Mouse (Mus musculus) forebrain, embryonic 10.5 days (tissue): ENCODE data around the gene Tes3-ps. TPM values are rescaled to one million over a fixed set of nuclear protein-coding genes. Genes with fewer than 3 reads are reported as not detected.

Experiments used
- DNase-seq: peaks from one replicate; pipeline ENCODE4 v3.0.0-alpha.2; 2017; ENCODE audit warnings: low spot score; ENCODE audit errors: extremely low spot score
- H3K27ac ChIP-seq: fragments of 300-500 bp; sonication (generic); 2 replicates; pipeline ENCODE4 v1.5.1; 2016; ENCODE audit warnings: mild to moderate bottlenecking
- H3K27me3 ChIP-seq: fragments of 300-500 bp; sonication (generic); 2 replicates; pipeline ENCODE4 v1.6.1; 2016; ENCODE audit warnings: mild to moderate bottlenecking; ENCODE audit not compliant: poor library complexity, severe bottlenecking
- H3K36me3 ChIP-seq: fragments of 300-500 bp; sonication (generic); replicated peaks from 2 replicates; pipeline ENCODE4 v1.6.1; 2016; ENCODE audit warnings: mild to moderate bottlenecking, moderate library complexity
- H3K4me1 ChIP-seq: fragments of 300-500 bp; sonication (generic); 2 replicates; pipeline ENCODE4 v1.6.1; 2016
- H3K4me3 ChIP-seq: fragments of 300-500 bp; sonication (generic); 2 replicates; pipeline ENCODE4 v1.5.1; 2016; ENCODE audit warnings: mild to moderate bottlenecking, moderate library complexity
- H3K9me3 ChIP-seq: fragments of 300-500 bp; sonication (generic); 2 replicates; pipeline ENCODE4 v1.6.1; 2016; ENCODE audit warnings: mild to moderate bottlenecking, moderate library complexity
- WGBS: fragments of 180-500 bp; shearing (Covaris S2); methylation state at CpG from one replicate; pipeline ENCODE4 v1.1.7; 2016; 5-methylcytosine and 5-hydroxymethylcytosine counted together
- polyA plus RNA-seq: library from polyadenylated mRNA; unstranded; fragments of >200 nt; fragmentation: Nextera tagmentation; extraction: Ambion mirVana; gene quantifications from 2 replicates; pipeline ENCODE4 v1.2.1, GENCODE M21; 2016

Gene Tes3-ps
- polyA plus RNA-seq, 1 experiment from 2014 or later, result 1.5 TPM

GRCm38 (mm10) chr13:49470806-49471205, 22.3 kb upstream of the Tes3-ps start:
- H3K27ac ChIP-seq, result no peak overlapping the region
- no peaks in the 10 kb centered on the region for H3K27me3 ChIP-seq
- DNase-seq, result no peak
- H3K9me3 ChIP-seq, result no peaks in the 10 kb centered on the region
- peaks cover 4% of the 10 kb centered on the region for H3K36me3 ChIP-seq
- WGBS, result 81% methylated on average over 4 of the region's 4 CpGs
- H3K4me1 ChIP-seq, result no peaks in the 10 kb centered on the region
- H3K4me3 ChIP-seq, result no peak overlapping the region

GRCm38 (mm10) chr13:49471981-49472675, 21.0 kb upstream of the Tes3-ps start:
- no peak overlapping the region for H3K4me3 ChIP-seq
- WGBS, result 75% methylated on average over 4 of the region's 4 CpGs
- H3K4me1 ChIP-seq, result no peaks in the 10 kb centered on the region
- H3K27me3 ChIP-seq, result no peaks in the 10 kb centered on the region
- no peak overlapping the region for H3K27ac ChIP-seq
- DNase-seq, result no peak
- H3K9me3 ChIP-seq, result no peaks in the 10 kb centered on the region
- H3K36me3 ChIP-seq, result 0 out of 2 replicates have a peak, but pooled peaks cover 3% of the 10 kb centered on the region

GRCm38 (mm10) chr13:49472676-49473005, 20.5 kb upstream of the Tes3-ps start:
- WGBS, result 97% methylated on average over 6 of the region's 6 CpGs
- no peaks in the 10 kb centered on the region for H3K9me3 ChIP-seq
- no peaks in the 10 kb centered on the region for H3K4me1 ChIP-seq
- no peak for DNase-seq
- no peak overlapping the region for H3K27ac ChIP-seq
- H3K27me3 ChIP-seq, result no peaks in the 10 kb centered on the region
- H3K36me3 ChIP-seq, result 0 out of 2 replicates have a peak, but pooled peaks cover 3% of the 10 kb centered on the region
- H3K4me3 ChIP-seq, result no peak overlapping the region

- Histone ChIP-seq H3K27ac (no peak overlapping the region), H3K4me3 (no peak overlapping the region), H3K36me3 (no peaks in the 10 kb centered on the region), H3K4me1 (no peaks in the 10 kb centered on the region), H3K27me3 (no peaks in the 10 kb centered on the region), H3K9me3 (no peaks in the 10 kb centered on the region)
- DNase-seq, result no peak
- WGBS, result 92% methylated on average over 3 of the region's 3 CpGs
Observed at GRCm38 (mm10) chr13:49477887-49478286, 15.2 kb upstream of the Tes3-ps start.

GRCm38 (mm10) chr13:49478851-49479374, 14.2 kb upstream of the Tes3-ps start:
- Histone ChIP-seq H3K9me3 (no peaks in the 10 kb centered on the region), H3K4me3 (no peak overlapping the region), H3K27ac (no peak overlapping the region), H3K27me3 (no peaks in the 10 kb centered on the region), H3K4me1 (no peaks in the 10 kb centered on the region), H3K36me3 (no peaks in the 10 kb centered on the region)
- WGBS, result 89% methylated on average over 6 of the region's 6 CpGs
- DNase-seq, result no peak

GRCm38 (mm10) chr13:49479399-49479798, 13.7 kb upstream of the Tes3-ps start:
- H3K36me3 ChIP-seq, result no peaks in the 10 kb centered on the region
- H3K27me3 ChIP-seq, result no peaks in the 10 kb centered on the region
- no peaks in the 10 kb centered on the region for H3K4me1 ChIP-seq
- H3K4me3 ChIP-seq, result no peak overlapping the region
- no peak overlapping the region for H3K27ac ChIP-seq
- no peak for DNase-seq
- 90% methylated on average over 4 of the region's 4 CpGs for WGBS
- H3K9me3 ChIP-seq, result no peaks in the 10 kb centered on the region

- no peak for DNase-seq
- Histone ChIP-seq H3K4me1 (no peaks in the 10 kb centered on the region), H3K36me3 (no peaks in the 10 kb centered on the region), H3K4me3 (no peak overlapping the region), H3K9me3 (no peaks in the 10 kb centered on the region), H3K27ac (no peak overlapping the region), H3K27me3 (no peaks in the 10 kb centered on the region)
- WGBS, result 92% methylated on average over 2 of the region's 2 CpGs
Observed at GRCm38 (mm10) chr13:49480057-49480456, 13.1 kb upstream of the Tes3-ps start.

GRCm38 (mm10) chr13:49480551-49480950, 12.6 kb upstream of the Tes3-ps start:
- no peaks in the 10 kb centered on the region for H3K4me1 ChIP-seq

GRCm38 (mm10) chr13:49485388-49485787, 7.7 kb upstream of the Tes3-ps start:
- DNase-seq, result no peak
- H3K4me1 ChIP-seq, result no peaks in the 10 kb centered on the region
- H3K36me3 ChIP-seq, result no peaks in the 10 kb centered on the region
- no peak overlapping the region for H3K27ac ChIP-seq
- no peak overlapping the region for H3K4me3 ChIP-seq
- H3K27me3 ChIP-seq, result no peaks in the 10 kb centered on the region
- WGBS, result 94% methylated on average over 5 of the region's 5 CpGs
- H3K9me3 ChIP-seq, result no peaks in the 10 kb centered on the region

More at GRCm38 (mm10) chr13:49480551-49480950, 12.6 kb upstream of the Tes3-ps start:
- Histone ChIP-seq H3K27me3 (no peaks in the 10 kb centered on the region), H3K27ac (no peak overlapping the region), H3K4me3 (no peak overlapping the region), H3K36me3 (no peaks in the 10 kb centered on the region), H3K9me3 (no peaks in the 10 kb centered on the region)
- WGBS, result 74% methylated on average over 5 of the region's 5 CpGs
- DNase-seq, result no peak

GRCm38 (mm10) chr13:49504510-49504909, 11.4 kb downstream of the Tes3-ps start, which contains the start of gene Ecm2:
Gene Ecm2 (plus strand): TSS chr13:49504810.
- no peak within 1 kb of the TSS for H3K4me3 ChIP-seq
- H3K36me3 ChIP-seq, result no peaks in the 10 kb centered on the region
- no peaks in the 10 kb centered on the region for H3K27me3 ChIP-seq
- no peak for DNase-seq
- H3K9me3 ChIP-seq, result no peaks in the 10 kb centered on the region
- 75% methylated on average over 4 of the region's 4 CpGs for WGBS
- peaks cover 7% of the 10 kb centered on the region; the same call in 1 of the 2 replicates for H3K4me1 ChIP-seq
- H3K27ac ChIP-seq, result 0 out of 2 replicates have a peak within 1 kb of the TSS, but pooled peaks have one; percentile 25

GRCm38 (mm10) chr13:49505776-49506175, 12.7 kb downstream of the Tes3-ps start:
- no peaks in the 10 kb centered on the region for H3K9me3 ChIP-seq
- no peaks in the 10 kb centered on the region for H3K36me3 ChIP-seq
- no peak overlapping the region for H3K4me3 ChIP-seq
- no peaks in the 10 kb centered on the region for H3K27me3 ChIP-seq
- no peak for DNase-seq
- H3K27ac ChIP-seq, result no peak overlapping the region
- H3K4me1 ChIP-seq, result peaks cover 7% of the 10 kb centered on the region; the same call in 1 of the 2 replicates
- 92% methylated on average over 4 of the region's 4 CpGs for WGBS

GRCm38 (mm10) chr13:49507176-49507575, 14.1 kb downstream of the Tes3-ps start:
- DNase-seq, result no peak
- Histone ChIP-seq H3K4me3 (no peak overlapping the region), H3K27ac (no peak overlapping the region), H3K9me3 (no peaks in the 10 kb centered on the region), H3K36me3 (no peaks in the 10 kb centered on the region), H3K4me1 (peaks cover 7% of the 10 kb centered on the region; the same call in 1 of the 2 replicates), H3K27me3 (no peaks in the 10 kb centered on the region)
- 85% methylated on average over 3 of the region's 3 CpGs for WGBS

GRCm38 (mm10) chr13:49518761-49519160, 25.6 kb downstream of the Tes3-ps start:
- Histone ChIP-seq H3K4me3 (no peak overlapping the region), H3K36me3 (no peaks in the 10 kb centered on the region), H3K9me3 (no peaks in the 10 kb centered on the region), H3K27ac (no peak overlapping the region), H3K27me3 (no peaks in the 10 kb centered on the region), H3K4me1 (no peaks in the 10 kb centered on the region)
- no peak for DNase-seq
- WGBS, result 43% methylated on average over 2 of the region's 2 CpGs
